Mouse (Mus musculus) left cerebral cortex, postnatal 4 days (tissue): ENCODE results near the gene Ptgir. TPM values are rescaled to one million over a fixed set of nuclear protein-coding genes. Genes with fewer than 3 reads are reported as not detected.

Experiments
- DNase-seq: peaks from one replicate; pipeline ENCODE4 v3.0.0-alpha.2; 2022
- intact Hi-C: fragments of 180-260 bp; cut with DNase I; formaldehyde crosslinking; loops from one replicate; pipeline ENCODE4 v1.15.1; 2025
- total RNA-seq, 2 experiments: library from RNA; stranded (reverse); gene quantifications; 2 replicates each; pipeline ENCODE4 v1.2.3; 2021

Ptgir gene
- not detected for total RNA-seq

DNA sequence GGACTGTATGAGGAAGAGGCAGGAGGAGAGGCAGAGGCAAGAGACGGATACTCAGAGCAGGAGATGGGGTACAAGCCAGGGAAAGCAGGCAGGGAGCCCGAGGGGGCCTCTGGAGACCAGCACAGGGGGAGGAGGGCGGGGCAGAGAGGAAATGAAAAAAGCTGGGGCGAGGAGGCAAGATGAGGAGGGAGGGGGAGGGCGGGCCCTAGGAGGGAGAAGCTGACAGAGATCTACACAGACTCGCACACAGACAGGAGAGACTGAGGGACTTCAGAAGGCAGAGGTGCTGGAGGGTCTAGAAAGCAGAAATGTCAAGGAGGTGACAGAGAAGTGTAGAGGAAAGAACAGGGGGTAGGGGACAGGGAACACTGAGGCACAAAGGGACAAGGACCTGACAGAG is at the start of gene Ptgir:
Gene Ptgir, plus strand, starts transcription at position 210 of the 400 bp plus-strand sequence.
- no peak for DNase-seq
- intact Hi-C loops: no loop called here

DNA sequence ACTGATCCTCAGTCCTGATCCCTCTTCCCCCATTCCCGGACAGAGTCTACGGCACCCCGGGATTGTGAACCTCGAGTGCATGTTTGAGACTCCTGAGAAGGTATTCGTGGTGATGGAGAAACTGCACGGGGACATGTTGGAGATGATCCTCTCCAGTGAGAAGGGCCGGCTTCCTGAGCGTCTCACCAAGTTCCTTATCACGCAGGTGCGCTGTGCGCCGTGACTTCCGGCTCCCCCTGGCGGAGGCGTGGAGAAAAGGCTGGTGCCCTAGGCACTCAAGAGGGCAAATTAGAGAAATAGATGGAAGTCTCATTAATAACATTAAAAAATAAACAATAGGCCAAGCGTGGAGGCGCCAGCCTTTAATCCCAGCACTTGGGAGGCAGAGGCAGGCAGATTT is 48.0 kb upstream of the Ptgir start:
- DNase-seq: peak; percentile 46
- intact Hi-C loops: no loop called here

DNA sequence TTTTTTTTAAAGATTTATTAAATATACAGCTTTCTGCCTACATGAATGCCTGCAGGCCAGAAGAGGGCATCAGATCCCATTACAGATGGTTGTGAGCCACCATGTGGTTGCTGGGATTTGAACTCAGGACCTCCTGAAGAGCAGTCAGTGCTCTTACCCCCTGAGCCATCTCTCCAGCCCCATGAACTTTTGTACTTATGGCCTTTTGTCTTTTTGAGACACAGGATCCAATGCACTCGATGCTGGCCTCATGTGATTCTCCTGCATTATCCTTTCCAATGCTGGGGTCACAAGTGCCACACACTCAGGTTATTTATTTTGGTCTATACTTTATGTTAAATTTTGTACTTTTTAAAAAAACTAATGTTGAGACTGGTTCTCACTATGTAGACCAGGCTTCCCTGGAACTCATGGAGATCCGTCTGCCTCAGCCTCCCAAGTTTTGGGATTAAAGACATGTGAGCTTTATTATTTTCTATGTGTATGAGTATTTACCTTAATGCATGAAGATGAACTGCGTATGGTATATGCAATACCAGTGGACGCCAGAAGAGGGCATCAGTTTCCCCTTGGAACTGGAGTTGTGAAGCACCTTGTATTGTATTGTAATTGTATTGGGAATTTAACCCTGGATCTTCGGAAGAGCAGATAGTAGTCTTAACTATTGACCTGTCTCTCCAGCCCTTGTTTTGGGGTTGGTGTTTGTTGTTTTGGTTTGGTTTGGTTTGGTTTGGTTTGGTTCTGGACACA is 46.2 kb upstream of the Ptgir start:
- peak; percentile 57 for DNase-seq
- intact Hi-C loops: no loop called here

DNA sequence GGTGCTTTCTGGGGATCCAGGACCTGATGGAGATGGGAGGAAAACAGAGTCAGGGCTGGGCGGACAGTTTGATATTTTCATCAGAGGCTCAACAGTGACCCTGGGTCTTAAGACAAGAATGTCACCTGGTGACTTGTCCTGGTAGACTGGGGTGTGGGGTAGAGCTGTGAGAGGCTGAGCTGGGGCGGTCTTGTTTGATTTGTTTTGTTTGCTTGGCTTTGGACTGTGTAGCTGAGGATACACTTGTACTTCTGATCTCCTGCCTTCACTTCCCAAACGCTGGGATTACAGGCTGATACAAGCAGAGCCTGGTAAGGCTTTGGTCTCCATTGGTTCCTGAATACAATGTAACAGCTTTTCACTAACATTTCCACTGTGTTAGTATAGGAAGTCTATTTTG is 38.8 kb upstream of the Ptgir start:
- DNase-seq: no peak

DNA sequence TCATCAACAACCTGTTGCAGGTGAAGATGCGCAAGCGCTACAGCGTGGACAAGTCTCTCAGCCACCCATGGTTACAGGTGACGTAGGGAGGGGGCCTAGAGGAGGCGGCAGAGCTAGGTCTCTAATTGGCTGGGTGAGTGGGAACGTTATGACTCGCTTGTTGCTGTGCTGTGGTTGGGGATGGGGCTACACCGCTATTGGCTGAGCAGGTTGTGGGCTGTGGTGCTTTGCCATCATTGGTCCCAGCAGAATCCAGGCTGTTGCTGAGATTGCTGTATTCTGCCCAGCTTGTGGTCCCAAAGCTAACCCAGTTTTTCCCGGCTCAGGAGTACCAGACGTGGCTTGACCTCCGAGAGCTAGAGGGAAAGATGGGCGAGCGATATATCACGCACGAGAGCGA is 36.8 kb upstream of the Ptgir start:
- DNase-seq: peak; percentile 81
- intact Hi-C loops: no loop called here

More for the DNA sequence above, 38.8 kb upstream of the Ptgir start:
- intact Hi-C loops: no loop called here

DNA sequence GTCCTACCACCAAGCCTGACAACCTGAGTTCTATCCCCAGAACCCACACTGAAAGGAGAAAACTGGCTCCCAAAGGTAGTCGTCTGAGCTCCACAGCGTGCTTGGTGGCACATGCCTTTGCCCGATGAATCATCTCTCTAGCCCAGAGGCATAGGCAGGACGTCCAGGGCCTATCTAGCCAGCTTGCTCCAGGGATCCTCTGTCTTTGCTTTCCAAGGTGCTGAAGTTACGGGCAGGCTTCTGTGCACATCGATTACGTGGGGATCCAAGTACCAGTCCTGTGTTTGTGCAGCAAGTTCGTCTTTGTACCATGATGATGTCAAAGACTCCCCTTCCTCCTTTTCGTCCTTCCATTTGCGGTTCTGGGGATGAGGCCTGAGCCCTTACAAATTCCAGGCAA is 34.7 kb upstream of the Ptgir start:
- intact Hi-C loops: no loop called here
- DNase-seq: no peak

DNA sequence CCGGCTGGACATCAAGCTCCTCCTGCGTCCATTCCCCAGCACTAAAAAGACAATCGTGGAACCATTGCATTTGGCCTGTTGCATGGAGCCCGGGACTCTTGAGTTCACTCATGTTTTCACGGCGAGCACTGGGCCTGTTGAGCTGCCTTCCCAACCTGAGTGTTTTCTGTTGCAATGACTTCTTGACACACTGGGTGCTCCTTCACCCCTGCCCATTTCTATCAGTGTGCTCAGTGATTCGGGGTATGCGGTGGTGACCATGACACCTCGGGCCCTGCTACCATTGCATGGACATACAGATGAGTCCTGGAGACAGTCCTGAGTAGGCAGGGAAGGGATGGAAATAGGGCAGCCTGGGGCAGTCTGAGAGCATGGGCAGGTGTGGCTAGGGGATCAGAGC is 33.8 kb upstream of the Ptgir start:
- DNase-seq: no peak
- intact Hi-C loops: no loop called here

DNA sequence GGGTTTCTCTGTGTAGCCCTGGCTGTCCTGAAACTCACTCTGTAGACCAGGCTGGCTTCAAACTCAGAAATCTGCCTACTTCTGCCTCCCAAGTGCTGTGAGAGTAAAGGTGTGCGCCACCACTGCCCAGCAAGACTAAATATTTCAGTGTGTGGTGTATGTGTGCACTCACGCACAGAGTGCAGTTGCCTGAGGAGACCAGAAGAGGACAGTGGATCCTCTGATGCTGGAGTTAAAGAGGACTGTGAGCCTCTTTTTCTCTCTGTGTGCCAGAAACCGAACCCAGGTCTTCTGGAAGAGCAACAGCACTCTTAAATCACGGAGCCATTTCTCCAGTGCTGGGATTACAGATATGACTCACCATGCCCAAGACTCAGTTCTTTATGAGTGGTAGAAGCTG is 32.9 kb upstream of the Ptgir start:
- DNase-seq: no peak
- intact Hi-C loops: no loop called here

DNA sequence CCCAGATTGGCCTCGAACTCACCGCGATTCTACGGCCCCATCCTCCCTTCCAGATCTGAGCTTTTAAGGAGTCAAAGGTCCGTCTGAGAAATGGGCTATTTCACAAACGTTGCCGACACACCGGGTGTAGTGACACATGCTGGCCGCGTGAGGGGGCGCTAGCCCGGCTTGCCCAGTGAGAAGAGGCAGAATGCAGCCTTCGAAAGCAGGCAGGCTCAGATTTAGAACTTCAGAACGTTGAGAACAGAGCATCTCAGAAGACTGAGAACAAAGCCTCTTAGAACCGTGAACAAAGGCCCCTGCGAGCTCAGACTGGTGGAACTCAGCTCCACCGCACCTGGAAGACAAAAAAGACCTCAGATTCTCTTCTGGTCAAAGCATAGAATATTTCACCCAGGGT is 32.1 kb upstream of the Ptgir start:
- DNase-seq: peak; percentile 75
- intact Hi-C loops: no loop called here

DNA sequence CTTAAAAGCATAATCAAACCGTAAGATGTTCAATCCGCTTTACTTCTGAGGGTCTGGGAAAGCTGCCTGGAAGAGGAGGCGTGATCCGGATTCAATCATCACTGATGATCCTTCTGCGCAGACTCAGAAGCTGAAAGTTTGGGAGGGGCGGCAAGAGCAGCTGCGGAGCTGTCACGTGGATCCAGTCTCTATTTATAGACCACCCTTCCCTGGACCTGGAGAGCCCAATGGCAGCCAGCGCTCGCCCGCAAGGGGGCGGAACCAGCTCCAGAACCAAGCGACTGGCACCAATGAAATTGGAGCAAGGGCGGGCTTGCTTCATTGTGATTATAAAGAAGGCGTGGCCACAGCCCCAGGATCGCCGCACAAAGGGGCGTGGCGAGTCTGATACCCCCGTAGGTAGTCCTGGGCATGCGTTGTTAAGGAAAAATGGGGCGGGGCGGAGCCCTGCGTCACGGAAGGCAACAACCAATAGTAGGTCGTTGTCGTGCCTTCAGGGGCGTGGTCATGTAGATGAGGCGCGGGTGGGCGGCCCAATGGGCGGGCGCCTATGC is 31.5 kb upstream of the Ptgir start:
- DNase-seq: peak; percentile 100
- intact Hi-C loops: no loop called here

DNA sequence AGATGAGACGGTGACA is 31.2 kb upstream of the Ptgir start, which contains the start of gene Dact3:
Gene Dact3, plus strand, starts transcription at position 8 of the 16 bp plus-strand sequence.
- intact Hi-C loops: no loop called here
- no peak for DNase-seq

DNA sequence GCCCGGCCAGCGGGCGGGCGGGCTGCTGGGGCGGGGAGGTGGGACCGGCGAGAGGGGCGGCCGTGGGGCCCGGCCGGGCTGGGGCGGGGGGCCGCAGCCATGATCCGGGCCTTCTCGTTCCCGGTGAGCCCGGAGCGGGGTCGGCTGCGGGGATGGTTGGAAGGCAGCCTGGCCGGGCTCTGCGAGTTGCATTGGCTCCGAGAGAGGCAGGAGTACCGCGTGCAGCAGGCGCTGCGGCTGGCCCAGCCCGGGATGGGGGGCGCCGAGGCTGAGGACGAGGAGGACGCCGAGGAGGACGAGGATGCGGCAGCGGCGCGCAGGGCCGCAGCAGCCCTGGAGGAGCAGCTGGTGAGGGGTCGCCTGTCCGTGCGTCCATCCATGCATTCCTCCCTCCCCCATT is 31.0 kb upstream of the Ptgir start:
- no peak for DNase-seq
- intact Hi-C loops: no loop called here

DNA sequence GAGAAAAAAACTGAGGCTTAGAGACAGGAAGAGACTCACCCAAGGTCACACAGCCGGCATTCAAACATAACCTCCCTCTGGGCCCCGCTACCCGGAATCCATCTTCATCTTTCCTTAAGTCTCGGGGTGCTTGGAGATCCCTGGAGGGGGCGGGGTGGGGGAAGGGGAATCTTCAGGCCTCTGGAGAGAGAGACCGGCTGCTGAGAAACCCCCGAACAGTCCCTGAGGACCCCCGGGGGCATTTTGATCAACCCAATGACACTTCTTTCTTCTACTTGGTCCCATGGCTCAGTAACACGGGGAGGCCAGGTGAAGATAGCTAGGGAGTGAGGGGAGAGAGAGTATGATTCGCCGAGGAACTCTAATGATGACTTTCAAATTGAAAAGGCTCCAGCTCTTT is 30.3 kb upstream of the Ptgir start:
- DNase-seq: peak; percentile 33
- intact Hi-C loops: no loop called here

DNA sequence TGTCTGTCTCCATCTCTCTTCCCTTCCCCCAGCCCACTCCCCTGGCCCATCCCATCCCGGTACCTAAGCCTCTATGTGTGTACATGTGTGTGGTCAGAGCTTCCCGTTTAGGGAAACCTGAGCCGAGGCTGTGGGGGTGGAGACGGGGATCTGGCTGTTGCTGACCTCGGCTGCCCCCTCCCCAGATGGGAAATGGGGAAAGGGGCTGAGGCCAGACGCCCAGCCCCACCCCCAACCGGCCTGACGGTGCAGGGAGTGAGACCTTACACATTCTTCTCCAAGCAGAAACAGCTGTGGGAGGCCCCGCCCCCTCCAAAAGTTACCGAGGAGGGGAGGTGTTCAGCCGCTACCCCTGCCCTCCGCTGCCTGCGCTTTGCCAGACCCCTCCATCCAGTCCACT is 29.7 kb upstream of the Ptgir start:
- DNase-seq: peak; percentile 32
- intact Hi-C loops: no loop called here

DNA sequence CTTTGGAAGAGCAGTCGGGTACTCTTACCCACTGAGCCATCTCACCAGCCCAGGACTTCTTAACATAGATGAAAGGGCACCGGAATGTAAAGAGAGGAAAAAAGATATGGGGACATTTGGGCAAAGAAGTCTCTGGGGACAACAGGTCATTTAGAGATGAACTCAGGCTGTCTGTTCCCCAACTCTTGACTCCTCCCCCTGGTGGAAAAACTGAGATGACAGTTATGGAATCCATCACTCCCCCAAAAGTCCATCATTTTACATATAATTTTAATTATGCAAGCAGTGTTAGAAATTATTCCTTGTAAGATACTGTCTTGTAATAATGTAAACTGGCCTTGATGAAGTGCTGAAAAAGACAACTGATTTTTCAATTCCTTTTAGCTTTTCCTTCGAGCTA is 28.6 kb upstream of the Ptgir start:
- intact Hi-C loops: no loop called here
- DNase-seq: no peak

DNA sequence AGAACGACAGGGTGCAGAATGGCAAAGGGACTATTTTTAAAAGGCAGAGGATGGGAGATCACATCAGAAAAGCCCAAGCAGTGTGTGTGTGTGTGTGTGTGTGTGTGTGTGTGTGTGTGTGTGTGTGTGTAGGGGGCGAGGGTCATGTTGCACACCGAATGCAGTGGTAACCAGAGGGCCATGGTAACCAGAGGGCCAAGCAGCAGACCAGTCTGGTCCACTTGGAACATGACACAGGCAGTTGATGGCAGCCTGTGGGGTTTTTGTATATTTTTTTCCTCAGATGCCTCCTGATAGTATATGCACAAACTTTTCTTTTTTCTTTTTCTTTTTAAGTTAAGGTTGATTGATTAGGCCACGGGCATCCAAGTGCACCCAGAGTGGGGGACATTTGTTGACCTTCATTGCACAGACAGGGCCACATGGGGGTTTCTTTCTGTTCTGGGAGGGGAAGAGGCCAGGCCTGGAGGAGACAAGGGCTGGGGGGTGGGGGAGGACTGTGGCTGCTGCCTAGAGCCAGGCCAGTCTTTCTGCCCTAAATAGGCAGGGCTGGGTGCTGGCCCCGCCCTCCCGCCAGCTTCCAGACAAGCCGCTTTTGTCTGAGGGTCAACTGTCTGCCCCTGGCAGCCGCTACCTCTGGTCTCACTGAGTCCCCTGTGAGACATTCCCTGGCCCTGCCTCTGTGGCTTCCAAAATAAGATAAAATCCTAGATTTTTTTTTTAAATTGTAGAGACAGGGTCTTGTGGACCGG is 26.3 kb upstream of the Ptgir start:
- peak; percentile 34 for DNase-seq
- intact Hi-C loops: no loop called here

DNA sequence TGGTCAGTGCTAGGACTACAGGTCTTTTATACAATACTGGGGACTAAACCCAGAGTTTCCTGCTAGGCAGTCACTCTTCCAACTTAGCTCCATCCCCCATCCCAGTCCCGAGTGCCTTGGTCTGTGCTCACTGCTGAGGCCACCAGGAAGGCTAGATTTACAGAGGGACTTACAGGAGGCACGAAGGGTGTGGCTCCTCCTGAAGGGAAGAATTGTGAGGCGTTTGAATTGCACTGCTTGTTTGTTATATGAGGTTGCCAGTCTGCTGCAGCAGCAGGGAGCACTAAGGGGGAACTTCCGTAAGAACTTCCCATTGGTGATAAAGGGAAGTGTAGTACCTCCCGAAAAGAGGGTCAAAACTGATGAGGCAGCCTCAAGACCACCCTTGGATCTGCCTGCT is 25.7 kb upstream of the Ptgir start:
- intact Hi-C loops: no loop called here
- DNase-seq: no peak

DNA sequence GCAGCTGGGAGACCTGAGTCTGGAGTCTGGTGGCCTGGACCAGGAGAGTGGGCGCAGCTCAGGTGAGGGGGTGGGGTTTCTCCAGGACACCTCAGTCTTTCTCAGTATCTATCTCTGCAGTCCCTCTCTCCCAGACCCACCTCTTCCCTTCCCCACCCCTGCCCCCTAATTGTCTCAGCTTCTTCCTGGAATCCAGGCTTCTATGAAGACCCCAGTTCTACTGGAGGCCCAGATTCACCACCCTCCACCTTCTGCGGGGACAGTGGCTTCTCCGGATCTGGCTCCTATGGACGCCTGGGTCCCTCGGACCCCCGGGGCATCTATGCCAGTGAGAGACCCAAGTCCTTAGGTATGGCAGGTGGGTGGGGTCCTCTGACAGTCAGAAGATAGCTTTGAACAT is 23.1 kb upstream of the Ptgir start:
- no peak for DNase-seq
- intact Hi-C loops: no loop called here

DNA sequence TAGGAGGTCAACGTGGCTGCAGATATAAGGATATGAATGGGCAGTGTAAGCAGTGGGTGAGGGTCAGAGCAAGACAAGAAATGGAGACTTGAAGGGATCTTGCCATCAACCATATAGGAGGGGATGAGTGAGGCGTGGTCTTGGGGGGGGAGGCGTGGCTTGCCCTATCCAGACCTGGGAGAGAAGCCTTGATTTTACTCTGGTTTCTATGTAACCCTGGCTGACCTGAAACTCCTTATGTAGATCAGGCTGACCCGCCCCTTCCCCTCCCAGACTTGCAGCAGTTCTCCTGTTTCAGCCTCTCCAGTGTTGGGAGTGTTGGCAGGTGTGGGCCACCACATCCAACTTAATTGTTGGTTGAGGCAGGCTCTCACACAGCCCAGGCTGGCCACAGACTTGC is 22.0 kb upstream of the Ptgir start:
- no peak for DNase-seq
- intact Hi-C loops: no loop called here

DNA sequence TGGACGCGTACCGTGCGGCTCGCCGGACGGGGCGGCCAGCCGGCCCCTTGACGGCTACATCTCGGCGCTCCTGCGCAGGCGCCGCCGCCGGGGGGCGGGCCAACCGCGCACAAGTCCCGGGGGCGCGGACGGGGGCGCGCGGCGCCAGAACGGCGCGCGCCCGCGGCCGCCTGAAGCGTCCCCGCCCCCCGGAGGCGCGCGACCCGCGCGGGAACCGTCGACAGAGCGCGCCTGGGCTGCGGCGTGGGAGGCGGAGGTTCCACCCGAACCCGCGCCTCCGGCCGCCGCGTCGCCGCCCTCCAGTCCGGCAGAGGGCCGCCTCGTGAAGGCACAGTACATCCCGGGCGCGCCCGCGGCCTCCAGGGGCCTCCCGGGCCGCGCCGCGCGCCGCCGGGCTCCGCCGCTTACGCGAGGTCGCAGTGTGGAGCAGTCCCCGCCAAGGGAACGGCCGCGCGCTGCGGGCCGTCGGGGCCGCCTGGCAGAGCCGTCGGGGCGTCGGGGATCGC is 21.0 kb upstream of the Ptgir start:
- intact Hi-C loops: no loop called here
- DNase-seq: peak; percentile 22

DNA sequence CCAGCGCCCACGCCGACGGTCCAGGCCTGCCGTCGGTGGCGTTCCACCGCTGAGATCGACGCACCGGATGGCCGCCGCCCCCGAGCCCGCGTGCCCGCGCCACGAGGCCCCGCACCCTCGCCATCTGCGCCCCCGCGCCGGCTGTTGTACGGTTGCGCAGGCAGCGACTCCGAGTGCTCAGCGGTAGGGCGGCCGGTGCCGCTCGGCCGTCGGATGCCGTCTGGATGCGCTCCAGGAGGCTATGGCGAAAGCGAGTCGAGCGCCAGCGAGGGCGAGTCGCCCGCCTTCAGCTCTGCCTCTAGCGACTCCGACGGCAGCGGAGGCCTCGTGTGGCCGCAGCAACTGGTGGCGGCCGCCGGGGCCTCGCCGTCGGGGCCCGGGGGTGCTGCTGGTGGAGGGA is 20.4 kb upstream of the Ptgir start:
- intact Hi-C loops: no loop called here
- peak; percentile 45 for DNase-seq

DNA sequence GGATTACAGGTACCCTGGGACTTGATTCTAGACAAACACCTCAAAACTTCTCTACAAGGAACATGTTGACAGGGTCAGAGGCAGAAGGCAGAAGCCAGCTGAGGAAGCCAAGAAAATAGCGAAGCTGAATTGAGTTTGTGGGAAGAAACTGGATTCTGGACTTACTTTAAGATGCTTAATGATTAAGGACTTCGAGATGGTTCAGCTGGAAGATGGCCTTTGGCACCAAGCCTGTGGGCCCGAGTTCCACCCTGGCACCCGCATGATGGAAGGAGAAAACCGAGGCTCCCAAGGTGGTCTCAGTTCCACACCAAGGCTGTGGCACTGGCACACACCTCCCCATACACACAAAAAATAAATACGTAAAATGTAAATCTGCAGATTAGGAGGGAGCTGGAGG is 15.8 kb upstream of the Ptgir start:
- no peak for DNase-seq
- intact Hi-C loops: loop anchor here (10.0 kb wide), 1 partner anchor 146 kb away; no protein-coding TSS in a partner anchor
